Mouse (Mus musculus) ZHBTc4 (cell line): ENCODE results near the gene Exoc4.

Experiments used
- DNase-seq: peaks from one replicate; pipeline ENCODE4 v3.0.0-alpha.2; 2011; ENCODE audit warnings: low read depth, low spot score

Exoc4 gene

GRCm38 (mm10) chr6:33738857-33739291 is 490.0 kb downstream of the Exoc4 start:
- no peak for DNase-seq

GRCm38 (mm10) chr6:33739304-33739703 is 490.4 kb downstream of the Exoc4 start:
- DNase-seq: no peak

GRCm38 (mm10) chr6:33755976-33756375 is 507.1 kb downstream of the Exoc4 start:
- no peak for DNase-seq

GRCm38 (mm10) chr6:33761557-33761956 is 512.7 kb downstream of the Exoc4 start:
- no peak for DNase-seq

GRCm38 (mm10) chr6:33763245-33763644 is 514.4 kb downstream of the Exoc4 start:
- no peak for DNase-seq

- DNase-seq: no peak
These were observed 515.1 kb downstream of the Exoc4 start for GRCm38 (mm10) chr6:33763970-33764369.

- peak; percentile 75 for DNase-seq
These were observed 520.4 kb downstream of the Exoc4 start for GRCm38 (mm10) chr6:33769251-33769650.

GRCm38 (mm10) chr6:33770021-33770420 is 521.1 kb downstream of the Exoc4 start:
- DNase-seq: peak; percentile 79

GRCm38 (mm10) chr6:33772551-33773315 is 523.8 kb downstream of the Exoc4 start:
- DNase-seq: peak; percentile 8

GRCm38 (mm10) chr6:33792604-33793003 is 543.7 kb downstream of the Exoc4 start:
- no peak for DNase-seq

- no peak for DNase-seq
These were observed 552.4 kb downstream of the Exoc4 start for GRCm38 (mm10) chr6:33801254-33801653.

GRCm38 (mm10) chr6:33803481-33804098 is 554.7 kb downstream of the Exoc4 start:
- no peak for DNase-seq

GRCm38 (mm10) chr6:33804775-33805174 is 555.9 kb downstream of the Exoc4 start:
- DNase-seq: no peak

GRCm38 (mm10) chr6:33806072-33806782 is 557.3 kb downstream of the Exoc4 start:
- no peak for DNase-seq

GRCm38 (mm10) chr6:33814386-33814785 is 565.5 kb downstream of the Exoc4 start:
- peak; percentile 9 for DNase-seq

GRCm38 (mm10) chr6:33823171-33823570 is 574.3 kb downstream of the Exoc4 start:
- DNase-seq: no peak

- DNase-seq: no peak
These were observed 575.0 kb downstream of the Exoc4 start for GRCm38 (mm10) chr6:33823777-33824302.

GRCm38 (mm10) chr6:33828499-33828898 is 579.6 kb downstream of the Exoc4 start:
- DNase-seq: no peak

- DNase-seq: no peak
These were observed 580.4 kb downstream of the Exoc4 start for GRCm38 (mm10) chr6:33829261-33829660.

- no peak for DNase-seq
These were observed 582.4 kb downstream of the Exoc4 start for GRCm38 (mm10) chr6:33831276-33831675.

- peak; percentile 21 for DNase-seq
These were observed 584.1 kb downstream of the Exoc4 start for GRCm38 (mm10) chr6:33832978-33833377.
